Mouse (Mus musculus) neural tube, embryonic 14.5 days (tissue): ENCODE measurements at regions not wholly inside any gene's neighbourhood (a gene's known extent, or its start where the extent isn't known, plus 50 kb on each side); places are given as distances from the start of the nearest gene placed in this dataset.

Experiments used
- ATAC-seq: fragments of 200-750 bp; cut with Nextera tagmentation; 2 replicates; pipeline ENCODE4 v1.8.0; 2017; ENCODE audit warnings: low read depth, mild to moderate bottlenecking, moderate TSS enrichment, moderate library complexity
- H3K27ac ChIP-seq: fragments of 300-500 bp; sonication (generic); 2 replicates; pipeline ENCODE4 v1.5.1; 2014; ENCODE audit warnings: low read depth, mild to moderate bottlenecking, control low read depth, low read length, moderate library complexity, mixed read lengths
- H3K27me3 ChIP-seq: fragments of 300-500 bp; sonication (generic); 2 replicates; pipeline ENCODE4 v1.6.1; 2014; ENCODE audit warnings: low read length; ENCODE audit not compliant: control insufficient read depth, insufficient read depth
- H3K36me3 ChIP-seq: fragments of 300-500 bp; sonication (generic); 2 replicates; pipeline ENCODE4 v1.6.1; 2014; ENCODE audit warnings: low read length, mixed read lengths; ENCODE audit not compliant: control insufficient read depth, insufficient read depth
- H3K4me1 ChIP-seq: fragments of 300-500 bp; sonication (generic); 2 replicates; pipeline ENCODE4 v1.6.1; 2014; ENCODE audit warnings: low read length; ENCODE audit not compliant: control insufficient read depth, insufficient read depth
- H3K4me2 ChIP-seq: fragments of 300-500 bp; sonication (generic); 2 replicates; pipeline ENCODE4 v1.6.1; 2014; ENCODE audit warnings: mild to moderate bottlenecking, low read depth, low read length, control low read depth
- H3K4me3 ChIP-seq: fragments of 300-500 bp; sonication (generic); 2 replicates; pipeline ENCODE4 v1.5.1; 2014; ENCODE audit warnings: low read depth, low read length, control low read depth, mixed read lengths
- H3K9ac ChIP-seq: fragments of 300-500 bp; sonication (generic); replicated peaks from 2 replicates; pipeline ENCODE4 v1.6.1; 2014; ENCODE audit warnings: low read depth, mild to moderate bottlenecking, control low read depth, low read length, mixed read lengths
- H3K9me3 ChIP-seq: fragments of 300-500 bp; sonication (generic); 2 replicates; pipeline ENCODE4 v1.6.1; 2016; ENCODE audit warnings: low read length; ENCODE audit not compliant: control insufficient read depth
- WGBS: fragments of 180-500 bp; shearing (Covaris S2); extraction: QIAGEN DNeasy Blood & Tissue Kit; methylation state at CpG from one replicate; pipeline ENCODE4 v1.1.7; 2014; 5-methylcytosine and 5-hydroxymethylcytosine counted together

DNA sequence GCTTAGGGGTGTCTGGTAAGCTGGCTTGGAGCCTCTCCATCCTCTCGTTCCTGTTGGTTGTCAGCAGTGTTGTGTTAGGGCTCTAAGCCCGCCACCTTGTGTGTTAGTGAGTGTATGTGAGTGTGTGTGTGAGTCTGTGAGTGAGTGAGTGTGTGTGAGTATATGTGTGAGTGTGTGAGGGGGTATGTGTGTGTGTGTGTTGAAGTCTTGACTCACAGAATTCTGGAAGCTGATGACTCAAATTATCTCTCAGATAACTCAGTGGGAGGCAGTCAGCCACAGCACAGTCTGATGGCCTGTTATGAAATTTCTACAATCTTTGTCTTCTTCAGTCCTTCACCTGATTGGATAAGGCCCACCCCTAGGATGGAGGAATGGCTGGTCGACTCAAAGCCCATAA is 163.7 kb upstream of the Eef2kmt start:
- Histone ChIP-seq H3K4me1 (peaks cover 3% of the 10 kb centered on the region; the same call in 1 of the 2 replicates), H3K4me2 (no peak overlapping the region), H3K27ac (no peak overlapping the region), H3K36me3 (no peaks in the 10 kb centered on the region), H3K9me3 (no peaks in the 10 kb centered on the region), H3K27me3 (no peaks in the 10 kb centered on the region), H3K9ac (no peak overlapping the region), H3K4me3 (no peak overlapping the region)
- ATAC-seq: no peak
- WGBS: 86% methylated on average over 3 of the region's 3 CpGs

DNA sequence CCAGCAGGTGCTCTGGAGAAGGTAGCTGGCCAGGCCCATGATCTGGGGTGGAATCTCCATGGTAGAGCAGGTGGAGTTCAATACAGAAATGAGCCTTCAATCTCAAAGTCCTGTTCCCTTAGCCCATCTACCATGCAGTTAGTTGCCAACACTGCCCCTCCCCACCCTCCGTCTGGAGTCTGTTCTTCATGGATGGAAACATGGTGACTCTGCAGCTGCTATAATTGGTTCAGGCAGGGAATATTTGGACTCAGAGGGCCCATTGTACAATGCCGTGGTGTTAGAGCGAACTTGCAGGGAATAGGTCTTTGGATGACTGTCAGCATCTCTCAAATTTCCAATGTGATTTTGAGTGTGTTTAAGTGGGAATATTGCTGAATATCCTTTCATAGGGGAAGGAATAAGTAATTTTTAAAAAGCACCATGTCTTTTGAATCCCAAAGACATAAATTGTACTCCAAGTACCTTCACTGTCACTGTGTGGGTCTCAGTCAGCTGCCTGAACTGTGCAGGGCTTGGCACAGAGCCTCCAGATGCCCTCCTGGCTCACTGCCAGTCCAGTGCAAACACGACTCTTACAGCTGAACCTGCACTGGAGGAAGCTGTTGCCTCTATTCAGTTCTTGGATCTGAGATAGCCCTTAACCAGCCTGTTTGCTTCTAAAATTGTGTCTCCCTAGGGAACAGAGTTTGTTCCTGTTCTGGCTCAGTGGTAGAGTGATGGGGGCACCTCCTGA is 162.8 kb upstream of the Eef2kmt start:
- ATAC-seq: peak; percentile 84

DNA sequence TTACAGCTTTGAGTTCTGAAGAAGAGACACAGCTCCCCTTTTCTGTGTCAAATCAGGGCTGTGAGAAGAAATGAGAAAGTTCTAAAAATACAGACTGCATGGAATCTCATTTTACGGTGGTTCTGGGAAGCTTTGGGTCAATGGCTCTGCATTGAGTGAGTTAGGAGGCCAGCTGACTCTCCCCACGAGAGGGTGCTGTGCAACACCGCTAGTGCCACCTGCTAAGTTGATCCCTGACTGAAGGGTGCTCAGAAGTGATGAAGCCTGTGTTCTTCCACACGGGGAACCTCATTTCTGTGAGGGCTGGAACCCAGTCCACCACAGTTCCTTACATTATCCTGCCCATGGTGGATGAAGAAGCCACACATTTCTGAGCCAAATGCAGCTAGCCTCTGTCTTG is 159.5 kb upstream of the Eef2kmt start:
- Histone ChIP-seq H3K27ac (no peak overlapping the region), H3K36me3 (no peaks in the 10 kb centered on the region), H3K4me1 (peaks cover 3% of the 10 kb centered on the region; the same call in 1 of the 2 replicates), H3K4me2 (no peak overlapping the region), H3K4me3 (no peak overlapping the region), H3K9ac (no peak overlapping the region), H3K9me3 (no peaks in the 10 kb centered on the region), H3K27me3 (no peaks in the 10 kb centered on the region)
- 77% methylated on average over 4 of the region's 4 CpGs for WGBS
- ATAC-seq: no peak

More for the DNA sequence above, 162.8 kb upstream of the Eef2kmt start:
- Histone ChIP-seq H3K9ac (no peak overlapping the region), H3K4me1 (peaks cover 3% of the 10 kb centered on the region; the same call in 1 of the 2 replicates), H3K27ac (no peak overlapping the region), H3K4me3 (no peak overlapping the region), H3K36me3 (no peaks in the 10 kb centered on the region), H3K4me2 (no peak overlapping the region), H3K27me3 (no peaks in the 10 kb centered on the region), H3K9me3 (no peaks in the 10 kb centered on the region)
- 48% methylated on average over 4 of the region's 4 CpGs for WGBS

DNA sequence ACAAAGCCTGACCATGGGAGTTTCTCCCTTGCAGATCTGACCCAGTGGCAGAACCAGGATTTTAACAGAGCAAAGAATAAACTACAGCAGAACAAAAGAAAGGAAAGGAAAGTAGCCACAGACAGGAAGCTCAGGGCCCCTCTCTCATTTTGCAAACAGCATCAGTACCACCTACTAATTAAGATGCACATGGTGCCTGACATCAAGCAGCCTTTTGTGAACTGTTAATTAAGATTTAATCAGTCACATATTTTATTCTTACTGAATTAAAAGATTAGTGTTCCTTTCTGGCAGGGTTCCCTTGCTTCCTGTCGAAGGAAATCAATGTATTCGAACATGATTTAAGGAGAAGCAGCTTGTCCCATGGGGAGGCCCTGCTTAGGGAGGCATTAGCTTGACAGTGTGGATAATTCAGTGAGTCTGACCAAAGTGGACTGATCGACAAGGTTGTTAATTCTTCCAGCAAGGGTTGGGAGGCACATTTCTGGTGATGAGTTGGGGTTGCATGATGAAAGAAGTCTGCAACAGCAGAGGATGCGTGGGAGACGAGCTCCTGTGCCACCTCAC is 156.1 kb upstream of the Eef2kmt start:
- ATAC-seq: no peak
- H3K9me3 ChIP-seq: no peaks in the 10 kb centered on the region
- 43% methylated on average over 5 of the region's 5 CpGs for WGBS

DNA sequence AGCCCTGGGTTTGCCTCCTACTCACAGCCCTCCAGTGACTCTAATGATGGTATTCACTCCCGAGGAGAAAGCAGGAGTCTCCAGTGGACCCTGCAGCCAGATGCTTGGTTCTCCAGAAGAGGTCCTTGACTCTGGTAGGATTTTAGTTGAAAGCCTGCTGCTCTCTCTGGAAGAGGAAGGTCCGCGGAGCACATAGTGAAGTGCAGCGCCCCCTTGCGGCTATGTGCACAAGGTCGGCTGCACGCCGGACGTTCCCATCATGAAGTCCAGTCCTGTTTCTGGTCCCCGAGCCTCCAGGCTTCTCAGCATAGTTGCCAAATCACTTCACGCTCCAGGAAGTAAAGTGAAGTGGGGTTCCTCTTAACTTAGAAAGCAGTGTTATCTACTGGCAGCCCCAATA is 150.9 kb upstream of the Eef2kmt start:
- Histone ChIP-seq H3K4me1 (no peaks in the 10 kb centered on the region), H3K27ac (no peak overlapping the region), H3K9ac (no peak overlapping the region), H3K36me3 (no peaks in the 10 kb centered on the region), H3K9me3 (no peaks in the 10 kb centered on the region), H3K4me2 (no peak overlapping the region), H3K27me3 (no peaks in the 10 kb centered on the region), H3K4me3 (no peak overlapping the region)
- no peak for ATAC-seq
- WGBS: 6% methylated on average over 11 of the region's 11 CpGs

More for the DNA sequence above, 156.1 kb upstream of the Eef2kmt start:
- Histone ChIP-seq H3K4me3 (no peak overlapping the region), H3K9ac (no peak overlapping the region), H3K4me2 (no peak overlapping the region), H3K4me1 (no peaks in the 10 kb centered on the region), H3K36me3 (no peaks in the 10 kb centered on the region), H3K27me3 (no peaks in the 10 kb centered on the region), H3K27ac (no peak overlapping the region)

DNA sequence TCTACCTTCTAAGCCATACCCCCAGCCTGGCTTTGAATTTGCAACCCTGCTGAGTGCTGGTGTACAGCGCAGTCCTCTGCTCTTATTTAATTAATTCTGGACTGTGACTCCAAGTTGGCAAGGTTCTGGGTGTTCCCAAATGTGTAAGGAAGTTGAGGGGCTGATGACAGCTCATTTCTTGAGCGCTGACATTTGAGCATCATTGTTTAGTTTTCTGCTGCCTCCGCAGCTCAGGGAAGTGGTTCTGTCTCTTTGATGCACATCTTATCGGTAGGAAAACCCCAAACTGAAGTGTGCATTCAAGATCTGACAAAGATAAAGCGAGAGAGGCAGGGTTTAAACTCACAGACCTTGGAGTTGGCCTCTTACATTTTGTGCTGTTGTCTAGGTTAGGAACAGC is 137.6 kb upstream of the Eef2kmt start:
- no peaks in the 10 kb centered on the region for H3K4me1 ChIP-seq
- 90% methylated on average over 5 of the region's 5 CpGs for WGBS

DNA sequence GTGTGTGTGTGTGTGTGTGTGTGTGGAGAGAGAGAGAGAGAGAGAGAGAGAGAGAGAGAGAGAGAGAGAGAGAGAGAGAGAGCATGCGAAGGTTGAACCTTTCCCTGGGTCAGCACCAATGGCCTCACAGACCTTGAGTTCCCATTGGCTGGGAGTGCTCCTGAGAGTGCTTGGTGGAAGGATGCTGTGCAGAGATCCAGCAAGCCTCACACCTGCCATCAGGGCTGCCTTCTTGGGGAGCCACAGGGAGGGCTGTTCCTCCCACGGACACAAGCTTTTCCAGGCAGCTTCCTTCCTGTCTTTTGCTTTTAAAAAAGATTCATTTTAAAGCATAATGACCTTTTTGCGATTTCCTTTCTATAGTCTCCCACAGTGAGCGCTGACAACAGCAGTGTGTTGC is 127.1 kb upstream of the Eef2kmt start:
- H3K4me1 ChIP-seq: no peaks in the 10 kb centered on the region
- H3K27ac ChIP-seq: no peak overlapping the region
- 33% methylated on average over 4 of the region's 4 CpGs for WGBS
- no peak overlapping the region for H3K4me2 ChIP-seq
- H3K4me3 ChIP-seq: no peak overlapping the region
- H3K36me3 ChIP-seq: no peaks in the 10 kb centered on the region
- no peaks in the 10 kb centered on the region for H3K9me3 ChIP-seq
- no peak overlapping the region for H3K9ac ChIP-seq
- no peaks in the 10 kb centered on the region for H3K27me3 ChIP-seq
- no peak for ATAC-seq

More for the DNA sequence above, 137.6 kb upstream of the Eef2kmt start:
- Histone ChIP-seq H3K4me2 (no peak overlapping the region), H3K9me3 (no peaks in the 10 kb centered on the region), H3K4me3 (no peak overlapping the region), H3K36me3 (no peaks in the 10 kb centered on the region), H3K9ac (no peak overlapping the region), H3K27me3 (no peaks in the 10 kb centered on the region), H3K27ac (no peak overlapping the region)
- no peak for ATAC-seq

DNA sequence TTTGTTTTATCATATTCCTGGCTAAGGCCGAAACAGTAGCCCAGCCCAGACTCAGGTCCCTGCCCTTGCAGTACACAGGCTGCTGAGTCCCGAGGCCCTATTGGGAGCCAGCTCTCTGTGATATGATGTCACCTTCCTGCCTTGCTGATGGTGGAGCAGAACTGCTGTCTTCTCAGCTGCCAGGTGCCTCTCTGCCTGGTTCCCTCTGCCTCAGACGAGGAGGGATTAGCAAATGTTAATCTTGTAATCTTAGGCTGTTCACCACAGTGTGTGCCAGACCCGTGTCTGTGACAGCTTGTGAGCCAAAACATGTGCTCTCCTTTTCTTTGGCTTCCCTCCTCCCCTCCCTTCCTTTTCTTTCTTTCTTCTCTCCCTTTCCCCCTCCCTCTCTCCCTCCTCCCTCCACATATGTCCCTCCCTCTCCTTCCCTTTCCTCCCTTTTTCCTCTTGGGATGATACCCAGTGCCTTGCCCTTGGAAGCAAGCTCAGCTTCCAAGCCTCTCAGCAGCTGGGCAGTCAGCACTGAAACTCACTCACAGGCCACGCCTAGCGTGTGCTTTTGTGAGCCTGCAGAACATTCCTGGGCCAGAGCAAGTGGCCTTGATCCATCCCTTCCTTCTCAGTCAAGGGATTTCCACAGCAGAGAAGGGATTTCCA is 126.6 kb upstream of the Eef2kmt start:
- no peak overlapping the region for H3K27ac ChIP-seq
- no peaks in the 10 kb centered on the region for H3K27me3 ChIP-seq
- no peaks in the 10 kb centered on the region for H3K4me1 ChIP-seq
- H3K4me3 ChIP-seq: no peak overlapping the region
- no peaks in the 10 kb centered on the region for H3K9me3 ChIP-seq
- no peaks in the 10 kb centered on the region for H3K36me3 ChIP-seq
- 42% methylated on average over 6 of the region's 6 CpGs for WGBS
- no peak overlapping the region for H3K4me2 ChIP-seq
- H3K9ac ChIP-seq: no peak overlapping the region
- ATAC-seq: no peak

DNA sequence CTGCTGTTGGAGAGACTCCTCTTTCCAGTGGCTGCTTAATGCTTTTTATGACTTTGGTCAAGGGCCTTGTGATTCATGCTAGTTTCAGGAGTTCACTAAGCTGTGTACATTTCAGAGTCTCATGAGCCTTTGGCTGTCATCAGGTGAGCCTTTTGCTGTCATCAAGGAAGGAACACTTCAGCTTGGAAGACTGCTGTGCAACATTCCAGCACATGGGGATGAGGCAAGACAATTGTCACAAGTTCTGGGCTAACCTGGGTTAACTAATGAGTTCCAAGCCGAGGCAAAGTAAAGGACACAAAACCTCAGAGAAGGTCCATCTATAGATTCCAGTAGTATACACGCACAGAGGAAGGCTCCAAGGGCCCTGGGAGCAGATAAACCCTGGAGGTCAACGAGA is 124.8 kb upstream of the Eef2kmt start:
- no peaks in the 10 kb centered on the region for H3K36me3 ChIP-seq
- no peaks in the 10 kb centered on the region for H3K9me3 ChIP-seq
- no peak for ATAC-seq
- H3K4me3 ChIP-seq: no peak overlapping the region
- no peaks in the 10 kb centered on the region for H3K4me1 ChIP-seq
- no peak overlapping the region for H3K9ac ChIP-seq
- H3K27ac ChIP-seq: no peak overlapping the region
- 86% methylated on average over 3 of the region's 3 CpGs for whole genome bisulfite sequencing
- H3K4me2 ChIP-seq: no peak overlapping the region
- no peaks in the 10 kb centered on the region for H3K27me3 ChIP-seq
